Mouse (Mus musculus) kidney, adult 8-10 months (tissue): ENCODE results near the gene Zp2.
A peak's percentile ranks its signal among the peaks of the same experiment; 100 is the strongest.

Source experiments
- DNase-seq, 2 experiments: peaks; one replicate each; pipeline ENCODE4 v3.0.0; 2022

Gene Zp2

GRCm38 (mm10) chr7:120145191-120145590, at the start of gene Zp2:
Zp2 (minus strand) TSS chr7:120145291.
- no peak for DNase-seq

- no peak for DNase-seq
These were observed 47.7 kb upstream of the Zp2 start for GRCm38 (mm10) chr7:120192816-120193215.

GRCm38 (mm10) chr7:120192207-120192606, 47.1 kb upstream of the Zp2 start:
- no peak for DNase-seq

- peak; percentile 86 to 88 for DNase-seq
These were observed 45.1 kb upstream of the Zp2 start for GRCm38 (mm10) chr7:120190150-120190665.

- DNase-seq: peak; percentile 76 to 88
These were observed 44.5 kb upstream of the Zp2 start for GRCm38 (mm10) chr7:120189369-120190149.

- peak in 1 of 2 experiments; percentile 40 for DNase-seq
These were observed 43.9 kb upstream of the Zp2 start for GRCm38 (mm10) chr7:120188946-120189345.

GRCm38 (mm10) chr7:120182891-120183290, 37.8 kb upstream of the Zp2 start:
- peak in 1 of 2 experiments; percentile 23 for DNase-seq

- no peak for DNase-seq
These were observed 36.5 kb upstream of the Zp2 start for GRCm38 (mm10) chr7:120181401-120182230.

GRCm38 (mm10) chr7:120180547-120180946, 35.5 kb upstream of the Zp2 start:
- no peak for DNase-seq

GRCm38 (mm10) chr7:120178935-120179334, 33.8 kb upstream of the Zp2 start:
- no peak for DNase-seq

GRCm38 (mm10) chr7:120177611-120178010, 32.5 kb upstream of the Zp2 start:
- no peak for DNase-seq

GRCm38 (mm10) chr7:120174723-120175504, 29.8 kb upstream of the Zp2 start:
- DNase-seq: no peak

GRCm38 (mm10) chr7:120173603-120174244, 28.6 kb upstream of the Zp2 start, which contains the start of gene Anks4b:
Anks4b (plus strand) TSS chr7:120173858.
- DNase-seq: peak; percentile 93 to 95

- no peak for DNase-seq
These were observed 27.2 kb upstream of the Zp2 start for GRCm38 (mm10) chr7:120172188-120172700.

GRCm38 (mm10) chr7:120163581-120164251, 18.6 kb upstream of the Zp2 start:
- peak in 1 of 2 experiments; percentile 58 for DNase-seq

- DNase-seq: no peak
These were observed 13.1 kb upstream of the Zp2 start for GRCm38 (mm10) chr7:120158121-120158613.

- DNase-seq: no peak
These were observed 12.5 kb upstream of the Zp2 start for GRCm38 (mm10) chr7:120157575-120158061.

- no peak for DNase-seq
These were observed 11.8 kb upstream of the Zp2 start for GRCm38 (mm10) chr7:120156841-120157409.

GRCm38 (mm10) chr7:120150898-120151297, 5.8 kb upstream of the Zp2 start:
- peak in 1 of 2 experiments; percentile 23 for DNase-seq

- peak; percentile 53 to 62 for DNase-seq
These were observed 5.2 kb upstream of the Zp2 start for GRCm38 (mm10) chr7:120150257-120150656.

GRCm38 (mm10) chr7:120142743-120143142, 2.3 kb downstream of the Zp2 start:
- DNase-seq: no peak
